Mouse (Mus musculus) MN1 (cell line): ENCODE measurements around the gene Ccdc183.

Source experiments
- DNase-seq: peaks from one replicate; pipeline ENCODE4 v3.0.0-alpha.2; 2016; ENCODE audit warnings: low spot score

Gene Ccdc183

GRCm38 (mm10) chr2:25577951-25578795 is 39.3 kb downstream of the Ccdc183 start:
- DNase-seq: no peak

- no peak for DNase-seq
Observed at GRCm38 (mm10) chr2:25576965-25577891, 40.2 kb downstream of the Ccdc183 start.

GRCm38 (mm10) chr2:25576028-25576850 is 41.2 kb downstream of the Ccdc183 start:
- no peak for DNase-seq

- peak; percentile 71 for DNase-seq
Observed at GRCm38 (mm10) chr2:25575432-25576027, 41.9 kb downstream of the Ccdc183 start.

GRCm38 (mm10) chr2:25574579-25575431 is 42.7 kb downstream of the Ccdc183 start, which contains the start of the genes Mamdc4 and Phpt1:
TSS of gene Mamdc4 (minus strand) at chr2:25574845.
TSS of gene Phpt1 (minus strand) at chr2:25575224.
- peak; percentile 96 for DNase-seq

- no peak for DNase-seq
Observed at GRCm38 (mm10) chr2:25574136-25574535, 43.3 kb downstream of the Ccdc183 start.

- DNase-seq: no peak
Observed at GRCm38 (mm10) chr2:25573068-25573467, 44.4 kb downstream of the Ccdc183 start.

- no peak for DNase-seq
Observed at GRCm38 (mm10) chr2:25571221-25571620, 46.3 kb downstream of the Ccdc183 start.

- no peak for DNase-seq
Observed at GRCm38 (mm10) chr2:25569323-25569722, 48.2 kb downstream of the Ccdc183 start.

GRCm38 (mm10) chr2:25568473-25569019 is 48.9 kb downstream of the Ccdc183 start:
- no peak for DNase-seq

GRCm38 (mm10) chr2:25566558-25566957 is 50.9 kb downstream of the Ccdc183 start:
- no peak for DNase-seq

GRCm38 (mm10) chr2:25565741-25566140 is 51.7 kb downstream of the Ccdc183 start:
- DNase-seq: no peak

GRCm38 (mm10) chr2:25561946-25562345 is 55.5 kb downstream of the Ccdc183 start:
- DNase-seq: no peak

- DNase-seq: no peak
Observed at GRCm38 (mm10) chr2:25560551-25560950, 56.9 kb downstream of the Ccdc183 start.

- DNase-seq: no peak
Observed at GRCm38 (mm10) chr2:25558774-25559173, 58.7 kb downstream of the Ccdc183 start.
